Mouse (Mus musculus) testis, adult 2 months (tissue): ENCODE data around the gene Umodl1.

Source experiments
- CTCF ChIP-seq: fragments of 200-500 bp; IDR thresholded peaks from 2 replicates; pipeline ENCODE4 v1.5.1; 2012; ENCODE audit warnings: low read depth, mild to moderate bottlenecking, inconsistent platforms, low read length, moderate library complexity; ENCODE audit not compliant: control insufficient read depth, insufficient read depth, insufficient replicate concordance
- POLR2A ChIP-seq: fragments of 200-500 bp; IDR thresholded peaks from 2 replicates; pipeline ENCODE4 v1.6.1; 2012; ENCODE audit warnings: low read depth, mild to moderate bottlenecking, inconsistent platforms, low read length, moderate library complexity; ENCODE audit not compliant: control insufficient read depth

DNA sequence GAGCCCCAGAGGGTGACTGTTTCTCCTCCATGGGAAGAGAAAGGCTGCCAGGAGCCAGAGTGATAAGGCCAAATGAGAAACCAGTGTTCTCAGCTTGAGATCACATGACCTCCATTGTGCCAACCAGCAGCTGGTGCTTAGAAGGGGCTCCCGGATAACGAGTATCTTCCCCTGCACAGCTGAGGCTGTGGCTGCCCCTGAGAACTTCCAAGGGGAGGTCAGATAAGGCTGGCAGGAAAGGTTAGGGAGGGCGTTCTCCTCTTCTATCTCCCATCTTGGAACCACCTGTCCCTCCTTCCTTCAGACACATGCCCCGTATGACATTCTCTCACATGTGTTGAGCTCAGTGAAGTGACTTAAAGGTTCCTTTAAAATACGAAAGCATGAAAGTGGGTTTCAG, 79.7 kb downstream of the Umodl1 start:
- TF ChIP-seq POLR2A (no peak), CTCF (no peak)
